Mouse (Mus musculus) ovary, adult 18-20 months (tissue): Measurements from ENCODE around the gene Zdhhc14.
A peak's percentile ranks its signal among the peaks of the same experiment; 100 is the strongest.

Source experiments
- DNase-seq: peaks from one replicate; pipeline ENCODE4 v3.0.0; 2022; ENCODE audit warnings: low spot score, mixed read lengths

Gene Zdhhc14

GRCm38 (mm10) chr17:5491801-5492745, at the start of gene Zdhhc14:
Gene Zdhhc14, plus strand, starts transcription at chr17:5492557.
- DNase-seq, result peak; percentile 87

- peak; percentile 28 for DNase-seq
Observed at GRCm38 (mm10) chr17:5443260-5443659, 49.1 kb upstream of the Zdhhc14 start.

GRCm38 (mm10) chr17:5443751-5444150, 48.6 kb upstream of the Zdhhc14 start:
- peak; percentile 32 for DNase-seq

GRCm38 (mm10) chr17:5453657-5454056, 38.7 kb upstream of the Zdhhc14 start:
- no peak for DNase-seq

GRCm38 (mm10) chr17:5463912-5464311, 28.4 kb upstream of the Zdhhc14 start:
- DNase-seq, result no peak

- DNase-seq, result no peak
Observed at GRCm38 (mm10) chr17:5466736-5467135, 25.6 kb upstream of the Zdhhc14 start.

- DNase-seq, result no peak
Observed at GRCm38 (mm10) chr17:5467177-5467576, 25.2 kb upstream of the Zdhhc14 start.

- no peak for DNase-seq
Observed at GRCm38 (mm10) chr17:5472268-5472667, 20.1 kb upstream of the Zdhhc14 start.

GRCm38 (mm10) chr17:5475960-5476725, 16.2 kb upstream of the Zdhhc14 start:
- no peak for DNase-seq

- DNase-seq, result no peak
Observed at GRCm38 (mm10) chr17:5483456-5483855, 8.9 kb upstream of the Zdhhc14 start.

GRCm38 (mm10) chr17:5484663-5485062, 7.7 kb upstream of the Zdhhc14 start:
- DNase-seq, result no peak

- no peak for DNase-seq
Observed at GRCm38 (mm10) chr17:5488156-5488555, 4.2 kb upstream of the Zdhhc14 start.

GRCm38 (mm10) chr17:5490351-5490750, 2.0 kb upstream of the Zdhhc14 start:
- DNase-seq, result no peak

- DNase-seq, result peak; percentile 85
Observed at GRCm38 (mm10) chr17:5491031-5491800, 1.1 kb upstream of the Zdhhc14 start.

GRCm38 (mm10) chr17:5492746-5493160, 396 bp downstream of the Zdhhc14 start:
- DNase-seq, result no peak

- no peak for DNase-seq
Observed at GRCm38 (mm10) chr17:5493161-5493771, 909 bp downstream of the Zdhhc14 start.

- DNase-seq, result no peak
Observed at GRCm38 (mm10) chr17:5493809-5494208, 1.5 kb downstream of the Zdhhc14 start.

GRCm38 (mm10) chr17:5494832-5495231, 2.5 kb downstream of the Zdhhc14 start:
- no peak for DNase-seq

GRCm38 (mm10) chr17:5497695-5498094, 5.3 kb downstream of the Zdhhc14 start:
- DNase-seq, result no peak

GRCm38 (mm10) chr17:5498996-5499395, 6.6 kb downstream of the Zdhhc14 start:
- DNase-seq, result no peak

GRCm38 (mm10) chr17:5503981-5504760, 11.8 kb downstream of the Zdhhc14 start:
- no peak for DNase-seq
